Mouse (Mus musculus): ENCODE measurements around the gene Lingo1.
A peak's percentile ranks its signal among the peaks of the same experiment; 100 is the strongest.

Gene Lingo1

DNA sequence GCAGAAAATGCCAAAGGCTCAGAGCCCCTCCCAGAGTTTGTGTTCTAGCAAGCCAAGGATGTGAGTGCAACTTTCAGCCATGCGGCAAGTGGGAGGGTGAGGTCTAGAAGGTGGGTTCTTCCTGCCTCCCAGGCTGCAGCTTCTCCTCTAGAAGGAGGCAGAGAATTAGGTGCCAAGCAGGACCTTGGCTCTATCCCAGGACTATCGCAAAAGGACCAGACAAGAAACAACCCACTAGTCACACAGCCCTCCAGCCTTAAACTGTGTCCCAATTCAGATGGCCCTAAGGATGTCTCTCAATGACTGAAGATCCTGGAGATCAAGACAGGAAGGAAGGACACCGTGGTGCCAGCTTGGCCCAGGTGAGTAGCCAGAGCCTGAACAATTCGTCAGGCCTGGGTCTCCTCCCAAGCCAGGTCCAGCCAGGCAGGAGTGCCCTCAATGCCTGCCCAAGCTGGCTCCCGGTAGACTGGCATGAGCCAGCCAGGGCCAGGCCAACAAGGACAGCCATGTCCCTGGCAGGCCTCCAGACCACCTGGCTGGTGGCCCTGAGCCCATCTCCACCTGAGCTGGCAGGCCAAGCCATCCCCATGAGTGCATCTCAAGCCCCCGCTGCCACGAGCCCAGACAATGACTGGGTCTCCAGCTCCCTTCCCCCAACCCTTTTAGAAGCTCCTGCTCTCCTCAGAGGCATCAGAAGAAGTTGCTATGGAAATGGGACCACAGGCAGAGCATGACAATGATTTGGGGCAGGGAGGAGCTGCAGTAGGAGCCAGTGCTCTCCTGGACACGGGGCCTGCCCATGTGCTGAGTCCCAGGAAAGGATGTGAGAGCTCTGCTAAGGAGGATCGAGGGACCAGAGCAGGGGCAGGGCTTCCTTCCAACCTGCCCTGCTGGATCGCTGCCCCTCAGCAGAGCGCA is 19.1 kb downstream of the Lingo1 start:
- DNase-seq (ENCODE audit: low spot score), result no peak

DNA sequence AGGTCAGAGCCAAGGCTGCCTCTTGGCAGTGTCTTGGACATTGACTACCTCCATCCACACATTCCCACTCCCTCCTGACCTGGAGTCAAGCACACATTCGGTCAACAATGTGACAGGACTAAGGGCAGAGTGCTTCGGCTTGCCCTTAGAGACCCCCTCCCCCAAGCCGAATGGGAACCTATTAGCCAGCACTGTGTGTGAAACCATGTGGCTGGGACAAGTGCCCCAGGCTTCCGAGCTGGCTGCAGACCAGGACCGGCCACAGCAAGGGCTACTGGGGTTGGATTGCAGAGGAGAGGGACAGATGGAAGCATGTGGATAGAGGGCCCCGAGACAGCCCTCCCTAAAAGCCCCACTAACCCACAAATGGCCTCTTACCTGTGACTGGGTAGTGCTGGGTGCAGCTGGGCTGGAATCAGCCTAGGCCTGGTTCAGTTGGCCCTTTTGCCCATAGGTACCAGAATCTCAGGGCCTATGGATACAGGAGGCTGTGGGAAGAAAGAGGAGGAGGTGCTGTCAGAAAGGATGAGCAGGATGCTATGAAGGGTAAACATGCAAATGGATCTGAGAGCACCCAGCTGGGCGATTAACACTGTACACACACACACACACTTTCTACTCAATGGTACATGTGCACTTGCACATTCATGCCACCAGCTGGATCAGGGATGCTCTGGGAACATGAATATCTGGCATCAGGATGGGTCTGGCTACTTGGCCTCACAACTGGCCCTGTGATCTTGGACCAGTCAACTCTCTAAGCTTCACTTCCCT is 20.9 kb downstream of the Lingo1 start:
- no peak for DNase-seq (ENCODE audit: low spot score)

GRCm38 (mm10) chr9:56774231-56774630 is 22.0 kb downstream of the Lingo1 start:
- peak; percentile 24 for DNase-seq (ENCODE audit: low spot score)

- no peak for DNase-seq (ENCODE audit: low spot score)
These were observed 22.6 kb downstream of the Lingo1 start for GRCm38 (mm10) chr9:56773666-56774065.

GRCm38 (mm10) chr9:56767653-56768136 is 28.6 kb downstream of the Lingo1 start:
- DNase-seq (ENCODE audit: low spot score), result no peak

DNA sequence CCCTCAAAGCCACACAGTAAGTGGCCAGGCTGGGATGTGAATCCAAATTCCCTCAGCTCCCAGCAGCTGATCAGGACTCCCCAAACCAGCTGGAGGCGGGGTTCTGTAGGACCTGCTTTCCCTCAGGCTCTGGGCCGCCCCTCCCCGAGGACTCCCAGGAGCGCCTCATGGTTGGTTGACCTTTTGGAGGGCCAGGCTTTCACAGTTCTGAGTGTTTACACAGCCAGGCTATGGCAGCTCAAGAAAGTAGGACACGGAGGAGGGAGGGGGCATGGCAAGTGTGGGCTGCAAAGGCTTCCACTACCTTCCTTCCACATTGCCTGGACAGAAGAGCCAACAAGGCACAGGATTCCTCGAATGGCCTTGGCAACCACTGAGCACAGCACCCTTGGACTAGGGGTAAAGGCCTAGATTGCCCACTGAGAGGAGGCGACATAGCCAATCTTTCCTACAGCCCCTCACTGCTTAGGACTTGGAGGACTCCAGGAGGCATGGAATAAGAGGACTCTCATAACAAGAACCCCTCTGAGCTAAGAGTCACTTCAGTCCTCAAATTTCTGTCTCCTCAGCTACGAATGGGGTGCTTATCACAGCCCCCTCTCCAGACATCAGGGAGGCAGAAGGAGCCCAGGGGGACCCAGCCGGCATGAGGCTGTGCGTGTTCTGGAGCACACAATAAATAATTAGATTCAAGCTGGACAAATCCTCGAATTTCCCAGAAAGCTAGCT is 29.5 kb downstream of the Lingo1 start:
- DNase-seq (ENCODE audit: low spot score), result no peak

DNA sequence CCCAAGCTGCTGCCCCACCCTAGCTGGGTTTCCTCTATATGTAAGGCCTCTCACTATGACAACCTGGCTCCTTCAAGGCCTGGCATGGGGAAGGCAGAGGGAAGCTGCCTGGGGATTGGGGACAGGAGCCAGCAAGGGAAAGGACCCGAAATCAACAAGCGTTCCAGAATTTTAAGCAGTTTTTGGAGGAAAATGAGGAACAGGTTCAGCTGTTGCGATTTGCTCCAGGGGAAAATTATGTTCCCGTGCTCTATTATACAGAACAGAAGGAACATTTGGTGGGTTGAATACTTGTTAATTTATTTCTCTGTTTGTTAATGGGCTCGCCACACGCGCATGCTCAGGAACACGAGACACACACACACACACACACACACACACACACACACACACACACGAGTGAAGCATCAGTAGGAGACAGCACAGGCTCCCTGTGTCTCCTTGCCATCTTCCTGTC is 34.1 kb downstream of the Lingo1 start:
- no peak for DNase-seq (ENCODE audit: low spot score)

- DNase-seq (ENCODE audit: low spot score), result no peak
These were observed 38.5 kb downstream of the Lingo1 start for GRCm38 (mm10) chr9:56757791-56758190.

DNA sequence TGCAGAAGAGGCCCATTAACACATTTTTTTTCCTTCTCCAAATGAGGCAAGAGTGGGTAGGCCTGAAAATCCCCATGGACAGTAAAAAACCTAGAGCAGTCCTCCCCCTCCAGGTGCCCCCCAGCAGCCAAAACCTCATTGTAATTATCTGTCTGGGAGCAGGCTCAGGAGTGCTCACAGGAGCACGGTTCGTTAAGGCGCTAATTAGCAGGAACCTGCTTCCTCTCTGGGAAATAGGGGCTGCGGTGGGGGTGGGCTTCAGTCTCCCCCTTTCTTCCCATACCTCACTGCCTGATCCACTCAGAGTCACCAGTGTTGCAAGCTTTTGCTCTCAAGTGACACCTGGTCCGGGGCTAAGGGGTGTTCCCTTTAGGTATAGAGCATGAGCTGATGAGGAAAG is 41.1 kb downstream of the Lingo1 start:
- no peak for DNase-seq (ENCODE audit: low spot score)

DNA sequence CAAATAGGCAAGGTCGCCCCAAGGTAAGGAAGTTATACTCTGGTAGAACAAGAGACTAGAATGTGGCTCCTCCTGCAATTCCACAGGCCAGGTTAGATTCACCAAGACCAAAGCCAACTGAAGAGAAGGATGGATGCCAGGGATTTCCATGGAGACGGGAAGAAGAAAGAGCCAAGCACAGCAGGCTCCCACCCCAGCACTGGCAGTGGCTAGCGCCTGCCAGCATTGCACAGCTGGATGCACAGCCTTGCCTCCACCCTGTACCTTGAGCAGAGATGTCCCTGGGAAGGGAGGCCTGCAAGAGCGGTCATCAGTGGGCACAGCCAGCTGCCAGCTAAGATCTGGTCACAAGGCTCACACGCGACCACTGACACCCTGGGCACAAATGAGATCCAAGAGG is 42.9 kb downstream of the Lingo1 start:
- no peak for DNase-seq (ENCODE audit: low spot score)

GRCm38 (mm10) chr9:56748056-56748455 is 48.2 kb downstream of the Lingo1 start:
- no peak for DNase-seq (ENCODE audit: low spot score)

DNA sequence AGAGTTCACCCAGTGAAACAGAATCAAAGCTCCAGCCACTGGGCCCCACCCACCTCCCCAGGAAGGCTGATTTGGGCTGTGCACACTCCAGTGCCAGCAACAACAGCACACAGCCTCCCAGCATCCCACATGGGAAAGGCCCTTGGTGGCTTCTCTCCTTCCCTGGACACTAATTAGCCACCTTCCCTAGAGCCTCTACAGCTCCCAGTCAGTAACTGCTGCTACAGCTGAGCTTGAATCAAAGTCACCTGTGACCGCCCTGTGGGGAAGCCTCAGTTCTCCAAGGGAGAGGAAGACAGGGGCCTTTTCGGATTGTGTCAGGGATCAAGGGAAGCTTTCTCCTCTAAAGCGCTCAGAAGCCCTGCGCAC is 49.4 kb downstream of the Lingo1 start:
- DNase-seq (ENCODE audit: low spot score), result no peak

DNA sequence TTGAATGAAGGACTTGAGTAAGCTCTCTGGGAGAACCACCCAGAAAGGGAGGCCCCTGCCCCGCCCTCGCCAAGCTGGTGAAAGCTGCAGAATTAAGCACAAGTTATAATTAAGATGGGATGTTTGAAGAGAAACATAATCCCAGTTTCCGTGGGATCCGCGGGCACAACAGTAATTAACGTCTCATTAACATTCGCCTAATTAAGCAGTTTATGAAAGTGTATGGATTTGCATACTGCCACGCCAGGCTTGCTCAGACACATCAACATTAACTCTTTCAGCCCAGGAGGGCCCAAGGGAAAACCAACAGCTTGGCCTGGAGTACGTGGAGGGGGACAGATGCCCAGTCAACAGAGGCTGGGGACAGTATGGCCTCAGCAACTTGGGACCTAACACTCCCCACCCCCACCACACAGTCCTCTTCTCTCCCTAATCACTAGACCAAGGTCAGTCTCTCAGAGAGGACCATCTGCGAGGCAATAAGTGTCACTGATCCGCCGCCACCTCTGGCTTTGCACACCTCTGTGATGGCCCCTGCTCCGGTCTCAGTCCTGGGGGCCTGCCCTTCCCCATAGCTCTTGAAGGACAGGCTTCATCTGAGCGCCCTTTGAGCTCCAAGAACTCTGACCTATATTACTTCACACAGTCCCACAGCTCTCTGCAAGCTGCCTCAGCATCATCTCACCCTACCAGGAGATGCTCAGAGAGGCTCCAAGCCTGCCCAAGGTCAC is 49.9 kb downstream of the Lingo1 start:
- DNase-seq (ENCODE audit: low spot score), result no peak

DNA sequence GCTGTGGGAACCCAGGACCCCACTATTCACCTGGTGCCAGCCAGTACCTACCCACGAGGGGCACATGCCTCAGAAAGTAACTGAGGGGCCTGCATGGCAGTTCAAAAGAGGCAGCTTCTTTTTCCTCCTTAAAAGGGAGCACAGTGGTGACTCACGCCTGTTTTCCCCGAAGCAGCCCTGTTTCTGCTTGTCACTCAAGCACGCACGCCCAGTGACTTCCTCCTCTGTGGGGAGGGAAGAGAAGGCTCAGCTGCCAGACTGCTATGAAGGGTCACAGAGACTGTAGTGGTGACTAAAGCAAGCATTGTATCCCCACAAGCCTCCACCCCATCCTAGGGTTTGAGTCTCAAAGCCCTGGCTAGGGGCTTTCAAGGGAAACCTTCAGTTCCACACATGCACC is 51.9 kb downstream of the Lingo1 start:
- DNase-seq (ENCODE audit: low spot score), result peak; percentile 36

GRCm38 (mm10) chr9:56739181-56739737 is 57.0 kb downstream of the Lingo1 start:
- DNase-seq (ENCODE audit: low spot score), result no peak

DNA sequence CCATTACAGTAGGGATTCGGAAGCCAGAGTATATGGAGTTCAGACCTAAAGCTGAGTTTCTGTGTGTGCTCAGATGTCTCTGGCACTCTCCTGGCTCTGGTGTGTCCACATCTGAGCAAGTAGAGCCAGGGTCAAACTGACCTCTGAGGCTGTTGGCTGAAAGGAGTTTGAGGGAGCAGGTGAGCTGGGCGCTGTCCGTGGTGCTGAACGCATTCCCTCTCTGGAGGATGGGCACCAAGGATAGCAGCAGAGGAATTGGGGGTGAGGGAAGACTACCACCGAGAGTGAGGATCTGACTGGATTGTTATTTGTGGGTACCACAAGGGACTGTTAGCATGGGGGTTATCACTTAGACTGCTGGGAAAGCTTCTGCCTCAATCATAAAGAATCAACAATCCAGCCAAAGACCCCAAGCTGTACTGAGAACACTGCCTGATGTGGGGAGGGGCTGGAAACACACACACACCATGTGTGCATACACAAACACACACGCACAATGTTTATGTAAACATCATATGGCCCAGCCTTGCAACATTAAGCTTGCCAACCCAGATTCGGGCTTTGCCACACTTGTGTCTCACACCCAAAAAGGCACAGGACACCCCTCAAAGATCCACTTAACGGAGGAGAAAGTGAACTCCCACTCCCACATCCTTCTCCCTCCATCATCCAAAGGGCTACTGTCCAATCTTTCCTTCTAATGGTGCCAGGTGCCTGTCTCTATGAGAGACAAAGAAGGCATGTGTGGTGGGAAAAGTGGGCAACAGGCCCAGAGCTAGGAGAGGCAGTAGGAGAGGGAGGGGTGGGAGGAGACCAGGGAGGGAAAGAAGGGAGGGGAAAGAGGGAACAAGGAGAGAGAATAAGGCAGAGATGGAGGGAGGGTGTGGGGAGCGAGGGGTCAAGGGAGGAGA is 57.8 kb downstream of the Lingo1 start:
- peak; percentile 68 for DNase-seq (ENCODE audit: low spot score)

DNA sequence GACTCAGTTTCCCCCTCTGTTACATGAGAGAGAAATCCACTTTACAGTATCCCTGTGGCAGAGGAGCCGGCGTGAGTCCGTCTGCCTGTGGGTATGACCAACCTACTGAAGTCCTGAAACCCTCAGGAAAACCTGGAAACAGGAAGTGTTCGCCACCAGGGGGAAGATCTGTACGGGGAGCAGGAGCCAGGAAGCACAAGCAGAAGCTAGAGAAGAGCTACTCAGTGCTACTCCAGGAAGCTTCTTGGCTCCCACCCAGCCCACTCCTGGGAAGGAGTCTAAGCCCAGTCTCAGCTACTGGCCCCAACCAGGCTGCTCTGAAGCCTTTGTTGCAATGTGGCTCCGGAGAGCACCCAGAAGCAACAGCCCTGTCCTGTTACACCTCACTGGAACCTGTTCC is 61.9 kb downstream of the Lingo1 start:
- no peak for DNase-seq (ENCODE audit: low spot score)

DNA sequence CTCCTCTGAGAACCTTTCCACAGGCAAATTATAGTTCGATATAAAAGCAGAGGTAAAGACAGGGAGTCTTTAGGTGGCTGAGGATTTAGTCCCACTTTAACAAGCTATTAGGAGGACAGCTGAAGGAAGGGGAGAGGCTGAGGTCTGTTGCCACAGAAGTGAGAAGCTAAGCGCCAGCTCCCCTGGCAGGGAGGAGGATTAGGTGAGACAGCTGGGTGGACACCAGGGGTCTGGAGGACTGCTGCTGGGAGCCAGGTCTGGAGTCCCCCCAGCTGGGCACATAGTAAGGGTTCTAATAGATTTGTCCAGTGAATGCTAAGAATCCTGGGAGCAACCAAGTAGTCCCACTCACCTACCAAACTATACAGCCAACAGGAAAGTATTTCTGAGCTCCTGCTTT is 65.3 kb downstream of the Lingo1 start:
- DNase-seq (ENCODE audit: low spot score), result no peak

- no peak for DNase-seq (ENCODE audit: low spot score)
These were observed 67.1 kb downstream of the Lingo1 start for GRCm38 (mm10) chr9:56729145-56729544.

Data from urinary bladder, postnatal 14 days (tissue).